Mouse (Mus musculus) ovary, postnatal 10 days (tissue): ENCODE measurements around the gene Mcl1.
"Not testable (repeated sequence)": the region's sequence is repeated elsewhere in the genome, so short reads cannot be mapped to it uniquely, and the experiment has no call there.

Experiments
- DNase-seq: peaks from one replicate; pipeline ENCODE4 v3.0.0; 2022; ENCODE audit warnings: low spot score

Mcl1 gene

GRCm38 (mm10) chr3:95686492-95687167, 28.0 kb downstream of the Mcl1 start:
- no peak for DNase-seq

- DNase-seq, result no peak
Observed at GRCm38 (mm10) chr3:95687168-95687523, 28.6 kb downstream of the Mcl1 start.

GRCm38 (mm10) chr3:95687524-95688421, 29.2 kb downstream of the Mcl1 start, which contains the start of gene Adamtsl4:
Adamtsl4 (minus strand) TSS chr3:95687917.
- DNase-seq, result peak; percentile 58

GRCm38 (mm10) chr3:95689171-95689915, 30.8 kb downstream of the Mcl1 start:
- DNase-seq, result no peak

- DNase-seq, result no peak
Observed at GRCm38 (mm10) chr3:95689940-95690339, 31.4 kb downstream of the Mcl1 start.

GRCm38 (mm10) chr3:95690552-95690951, 32.0 kb downstream of the Mcl1 start:
- not testable (repeated sequence) for DNase-seq

GRCm38 (mm10) chr3:95692677-95693076, 34.1 kb downstream of the Mcl1 start:
- DNase-seq, result no peak

GRCm38 (mm10) chr3:95693821-95694807, 35.5 kb downstream of the Mcl1 start:
- DNase-seq, result no peak

GRCm38 (mm10) chr3:95694808-95695703, 36.5 kb downstream of the Mcl1 start:
- DNase-seq, result no peak

GRCm38 (mm10) chr3:95695796-95696195, 37.2 kb downstream of the Mcl1 start:
- DNase-seq, result no peak

GRCm38 (mm10) chr3:95696360-95696759, 37.8 kb downstream of the Mcl1 start:
- DNase-seq, result no peak

- no peak for DNase-seq
Observed at GRCm38 (mm10) chr3:95698286-95698685, 39.7 kb downstream of the Mcl1 start.

GRCm38 (mm10) chr3:95700233-95700681, 41.7 kb downstream of the Mcl1 start:
- DNase-seq, result no peak

- no peak for DNase-seq
Observed at GRCm38 (mm10) chr3:95701085-95701484, 42.5 kb downstream of the Mcl1 start.

GRCm38 (mm10) chr3:95701877-95702540, 43.4 kb downstream of the Mcl1 start:
- peak; percentile 46 for DNase-seq

- no peak for DNase-seq
Observed at GRCm38 (mm10) chr3:95703276-95703675, 44.7 kb downstream of the Mcl1 start.

GRCm38 (mm10) chr3:95704612-95705011, 46.0 kb downstream of the Mcl1 start:
- no peak for DNase-seq

GRCm38 (mm10) chr3:95706273-95706672, 47.7 kb downstream of the Mcl1 start:
- no peak for DNase-seq

GRCm38 (mm10) chr3:95707497-95707896, 48.9 kb downstream of the Mcl1 start:
- DNase-seq, result no peak

GRCm38 (mm10) chr3:95709044-95709443, 50.5 kb downstream of the Mcl1 start:
- no peak for DNase-seq
